Mouse (Mus musculus) embryonic facial prominence, embryonic 14.5 days (tissue): ENCODE measurements at regions not wholly inside any gene's neighbourhood (a gene's known extent, or its start where the extent isn't known, plus 50 kb on each side); places are given as distances from the start of the nearest gene placed in this dataset.

ENCODE experiments used
- ATAC-seq: fragments of 200-750 bp; cut with Nextera tagmentation; 2 replicates; pipeline ENCODE4 v1.8.0; 2017; ENCODE audit warnings: low read depth, moderate number of reproducible peaks, moderate TSS enrichment
- DNase-seq: peaks from one replicate; pipeline ENCODE4 v3.0.0-alpha.2; 2015; ENCODE audit warnings: low spot score
- H3K27ac ChIP-seq: fragments of 300-500 bp; sonication (generic); replicated peaks from 2 replicates; pipeline ENCODE4 v1.5.1; 2014; ENCODE audit warnings: low read depth, mild to moderate bottlenecking, low read length, moderate library complexity
- H3K27me3 ChIP-seq: fragments of 300-500 bp; sonication (generic); replicated peaks from 2 replicates; pipeline ENCODE4 v1.6.1; 2014; ENCODE audit warnings: low read length; ENCODE audit not compliant: control insufficient read depth, insufficient read depth
- H3K36me3 ChIP-seq: fragments of 300-500 bp; sonication (generic); 2 replicates; pipeline ENCODE4 v1.6.1; 2014; ENCODE audit warnings: low read length, mixed read lengths; ENCODE audit not compliant: control insufficient read depth, insufficient read depth
- H3K4me1 ChIP-seq: fragments of 300-500 bp; sonication (generic); 2 replicates; pipeline ENCODE4 v1.6.1; 2014; ENCODE audit warnings: antibody characterized with exemption, low read length; ENCODE audit not compliant: control insufficient read depth, insufficient read depth
- H3K4me2 ChIP-seq: fragments of 300-500 bp; sonication (generic); 2 replicates; pipeline ENCODE4 v1.6.1; 2014; ENCODE audit warnings: low read depth, mild to moderate bottlenecking, low read length, moderate library complexity, mixed read lengths
- H3K4me3 ChIP-seq: fragments of 300-500 bp; sonication (generic); 2 replicates; pipeline ENCODE4 v1.5.1; 2014; ENCODE audit warnings: low read depth, mild to moderate bottlenecking, low read length
- H3K9ac ChIP-seq: fragments of 300-500 bp; sonication (generic); 2 replicates; pipeline ENCODE4 v1.6.1; 2014; ENCODE audit warnings: low read depth, mild to moderate bottlenecking, low read length, moderate library complexity, mixed read lengths
- H3K9me3 ChIP-seq: fragments of 300-500 bp; sonication (generic); 2 replicates; pipeline ENCODE4 v1.6.1; 2016; ENCODE audit warnings: low read length; ENCODE audit not compliant: control insufficient read depth
- WGBS: fragments of 180-500 bp; shearing (Covaris S2); extraction: QIAGEN DNeasy Blood & Tissue Kit; methylation state at CpG from one replicate; pipeline ENCODE4 v1.1.7; 2014; 5-methylcytosine and 5-hydroxymethylcytosine counted together

DNA sequence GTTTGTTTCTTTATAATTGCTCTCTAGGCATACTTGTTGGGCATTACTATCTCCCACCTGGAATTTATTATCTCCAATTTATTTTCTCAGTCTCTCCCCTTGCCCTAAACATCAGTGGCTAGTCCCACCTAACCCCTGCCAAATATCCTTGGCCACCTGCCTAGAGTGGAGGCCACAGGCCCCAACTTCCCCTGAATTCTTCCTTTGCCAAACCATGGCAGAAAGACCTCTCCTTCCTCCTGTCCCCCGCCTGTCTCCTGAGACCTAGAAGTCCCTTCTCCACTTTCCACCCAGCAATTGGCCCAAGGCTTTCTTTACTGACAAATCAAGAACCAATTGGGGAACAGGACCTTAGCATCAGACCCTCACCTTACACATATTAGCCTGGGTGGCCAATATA is 226.7 kb upstream of the Jade1 start:
- H3K9me3 ChIP-seq, result 0 out of 2 replicates have a peak, but pooled peaks cover 1% of the 10 kb centered on the region
- 76% methylated on average over 1 of the region's 1 CpGs for WGBS
- no peak for ATAC-seq

GRCm38 (mm10) chr3:41326211-41327104 is 229.1 kb upstream of the Jade1 start:
- no peak overlapping the region for H3K27ac ChIP-seq
- no peak for DNase-seq
- H3K4me1 ChIP-seq, result 0 out of 2 replicates have a peak, but pooled peaks cover 4% of the 10 kb centered on the region
- 67% methylated on average over 12 of the region's 12 CpGs for WGBS
- H3K4me3 ChIP-seq, result no peak overlapping the region
- H3K36me3 ChIP-seq, result no peaks in the 10 kb centered on the region
- no peak overlapping the region for H3K9ac ChIP-seq
- no peak overlapping the region for H3K4me2 ChIP-seq
- peaks cover 5% of the 10 kb centered on the region; the same call in 1 of the 2 replicates for H3K9me3 ChIP-seq
- ATAC-seq, result no peak
- no peaks in the 10 kb centered on the region for H3K27me3 ChIP-seq

More for the DNA sequence above, 226.7 kb upstream of the Jade1 start:
- no peak overlapping the region for H3K9ac ChIP-seq
- 0 out of 2 replicates have a peak, but pooled peaks cover 4% of the 10 kb centered on the region for H3K4me1 ChIP-seq
- H3K27ac ChIP-seq, result no peak overlapping the region
- no peak overlapping the region for H3K4me2 ChIP-seq
- no peak for DNase-seq
- H3K36me3 ChIP-seq, result no peaks in the 10 kb centered on the region
- no peak overlapping the region for H3K4me3 ChIP-seq
- H3K27me3 ChIP-seq, result no peaks in the 10 kb centered on the region

- Histone ChIP-seq H3K27me3 (no peaks in the 10 kb centered on the region), H3K4me3 (no peak overlapping the region), H3K9ac (no peak overlapping the region), H3K27ac (no peak overlapping the region), H3K36me3 (no peaks in the 10 kb centered on the region), H3K4me1 (peaks cover 20% of the 10 kb centered on the region), H3K4me2 (no peak overlapping the region), H3K9me3 (peaks cover 5% of the 10 kb centered on the region; the same call in 1 of the 2 replicates)
- no peak for ATAC-seq
- 86% methylated on average over 1 of the region's 1 CpGs for WGBS
- DNase-seq, result no peak
Measured at GRCm38 (mm10) chr3:41321808-41322207, 233.7 kb upstream of the Jade1 start.

DNA sequence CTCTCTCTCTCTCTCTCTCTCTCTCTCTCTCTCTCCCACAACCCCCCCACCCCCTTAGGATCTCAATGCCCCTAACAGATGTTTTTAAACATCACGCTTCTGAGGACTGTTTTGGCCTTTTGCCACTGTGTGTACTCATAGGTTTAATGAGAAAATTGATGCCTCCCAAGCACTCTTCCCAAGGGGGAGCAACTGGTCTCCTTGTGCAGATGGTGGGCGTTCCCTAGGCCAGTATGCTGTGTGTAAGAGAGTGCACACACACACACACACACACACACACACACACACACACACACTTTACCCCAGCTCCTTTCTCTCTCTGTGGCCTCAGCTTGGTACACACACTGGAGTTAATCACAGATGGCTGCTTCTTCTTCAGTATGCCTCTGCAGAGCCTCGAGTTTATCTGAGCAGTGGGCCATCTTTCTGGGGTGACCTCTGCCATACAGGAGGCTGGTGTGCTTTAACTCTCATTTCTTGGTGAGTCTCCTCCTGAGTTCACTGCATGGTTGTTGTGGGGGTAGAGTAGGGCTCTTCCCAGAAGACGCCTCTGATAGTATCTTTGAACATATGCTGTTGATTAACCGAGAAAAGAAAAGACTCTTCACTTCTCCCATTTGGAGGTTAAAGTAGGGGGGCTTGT is 236.2 kb upstream of the Jade1 start:
- DNase-seq (peak; percentile 93), ATAC-seq (peak; percentile 77)
- H3K27ac ChIP-seq, result peak overlapping the region; percentile 44; the same call in 1 of the 2 replicates
- no peak overlapping the region for H3K4me2 ChIP-seq
- peaks cover 5% of the 10 kb centered on the region; the same call in 1 of the 2 replicates for H3K9me3 ChIP-seq
- H3K36me3 ChIP-seq, result no peaks in the 10 kb centered on the region
- H3K27me3 ChIP-seq, result no peaks in the 10 kb centered on the region
- H3K9ac ChIP-seq, result no peak overlapping the region
- H3K4me3 ChIP-seq, result no peak overlapping the region
- H3K4me1 ChIP-seq, result peaks cover 16% of the 10 kb centered on the region
- WGBS, result 22% methylated on average over 5 of the region's 5 CpGs

DNA sequence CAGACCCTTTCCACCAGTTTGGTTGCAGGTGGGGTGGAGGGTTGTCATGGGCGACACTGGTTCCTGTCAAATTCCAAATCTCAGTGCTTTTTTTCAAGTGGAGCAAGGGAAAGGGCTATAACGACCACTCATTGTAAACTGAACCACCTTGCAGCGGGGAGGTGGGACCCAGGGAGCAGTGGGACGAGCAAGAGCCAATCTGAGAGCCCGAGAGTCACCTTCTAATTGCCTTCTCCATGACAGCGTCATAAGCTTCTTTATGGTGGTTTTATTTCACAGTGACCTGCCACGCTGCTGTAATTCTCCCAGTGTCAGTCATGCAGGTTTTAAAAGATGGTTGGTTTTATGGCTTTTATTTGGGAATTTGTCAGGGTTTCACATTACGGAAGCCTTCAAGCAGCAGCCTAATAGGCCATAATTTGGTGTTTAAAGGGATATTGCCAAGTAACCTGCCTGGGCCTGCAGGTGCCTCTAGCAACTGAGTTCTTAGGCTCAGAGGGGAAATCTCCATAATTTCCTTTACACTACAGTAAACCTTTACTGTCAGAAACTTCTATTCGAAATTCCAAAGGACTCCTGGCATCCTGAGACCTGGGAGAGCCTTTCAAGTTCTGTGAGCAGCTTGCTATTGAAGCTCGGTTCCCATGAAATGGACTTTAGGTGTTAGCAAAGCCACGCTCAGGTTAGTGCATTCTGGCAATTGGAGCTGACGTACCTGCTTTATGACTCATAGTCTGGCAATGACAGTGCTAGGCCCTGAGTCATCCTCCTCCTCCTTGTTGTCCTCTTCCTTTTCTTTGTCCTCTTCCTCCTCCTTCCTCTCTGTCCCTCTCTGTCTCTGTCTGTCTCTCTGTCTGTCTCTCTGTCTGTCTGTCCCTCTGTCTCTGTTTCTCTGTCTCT is 235.6 kb upstream of the Pgrmc2 start:
- peaks cover 3% of the 10 kb centered on the region; the same call in 1 of the 2 replicates for H3K9me3 ChIP-seq
- H3K36me3 ChIP-seq, result no peaks in the 10 kb centered on the region
- peaks cover 16% of the 10 kb centered on the region for H3K4me1 ChIP-seq
- H3K27me3 ChIP-seq, result no peaks in the 10 kb centered on the region
- H3K4me3 ChIP-seq, result no peak overlapping the region
- 0 out of 2 replicates have a peak overlapping the region, but pooled peaks have one; percentile 10 for H3K27ac ChIP-seq
- no peak overlapping the region for H3K4me2 ChIP-seq
- WGBS, result 44% methylated on average over 12 of the region's 12 CpGs
- ATAC-seq, result peak; percentile 80
- DNase-seq, result peak; percentile 86
- H3K9ac ChIP-seq, result no peak overlapping the region

DNA sequence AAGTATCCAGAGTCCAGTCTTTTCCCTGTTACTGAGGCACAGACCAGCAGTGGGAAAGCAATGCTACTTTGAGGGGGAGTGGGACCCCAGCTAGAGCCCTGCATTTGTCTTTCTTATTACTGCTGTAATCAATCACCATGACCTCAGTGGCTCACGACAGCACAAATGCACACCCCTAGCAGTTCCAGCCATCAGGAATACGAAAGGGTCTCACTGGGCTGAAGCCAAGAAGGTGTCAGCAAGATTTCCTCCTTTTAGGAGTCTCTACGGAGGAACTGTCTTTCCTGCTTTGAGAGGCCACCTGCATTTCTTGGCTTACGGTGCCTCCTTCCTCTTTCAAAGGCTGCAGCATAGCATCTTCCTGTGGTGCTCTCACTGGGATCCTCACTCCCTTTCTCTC is 234.3 kb upstream of the Pgrmc2 start:
- Histone ChIP-seq H3K27me3 (no peaks in the 10 kb centered on the region), H3K4me1 (peaks cover 16% of the 10 kb centered on the region), H3K27ac (no peak overlapping the region), H3K4me2 (no peak overlapping the region), H3K4me3 (no peak overlapping the region), H3K9ac (no peak overlapping the region), H3K36me3 (no peaks in the 10 kb centered on the region), H3K9me3 (no peaks in the 10 kb centered on the region)
- ATAC-seq (no peak), DNase-seq (peak; percentile 51)
- 53% methylated on average over 4 of the region's 4 CpGs for WGBS

- H3K4me1 ChIP-seq, result no peaks in the 10 kb centered on the region; the same call in 1 of the 2 replicates
- WGBS, result 88% methylated on average over 6 of the region's 6 CpGs
- no peak overlapping the region for H3K27ac ChIP-seq
- no peaks in the 10 kb centered on the region for H3K36me3 ChIP-seq
- no peaks in the 10 kb centered on the region for H3K27me3 ChIP-seq
- no peaks in the 10 kb centered on the region for H3K9me3 ChIP-seq
- no peak overlapping the region for H3K9ac ChIP-seq
- H3K4me2 ChIP-seq, result no peak overlapping the region
- no peak for ATAC-seq
- no peak for DNase-seq
- no peak overlapping the region for H3K4me3 ChIP-seq
Measured at GRCm38 (mm10) chr3:41312492-41312891, 229.6 kb upstream of the Pgrmc2 start.

- no peak for DNase-seq
- no peak overlapping the region for H3K9ac ChIP-seq
- no peak overlapping the region for H3K4me3 ChIP-seq
- no peaks in the 10 kb centered on the region for H3K9me3 ChIP-seq
- 66% methylated on average over 13 of the region's 13 CpGs for WGBS
- no peak overlapping the region for H3K27ac ChIP-seq
- H3K4me2 ChIP-seq, result no peak overlapping the region
- no peaks in the 10 kb centered on the region for H3K4me1 ChIP-seq
- no peaks in the 10 kb centered on the region for H3K27me3 ChIP-seq
- no peaks in the 10 kb centered on the region for H3K36me3 ChIP-seq
- no peak for ATAC-seq
Measured at GRCm38 (mm10) chr3:41307400-41308028, 224.7 kb upstream of the Pgrmc2 start.
